Mouse (Mus musculus): ENCODE results near the gene Lst1. TPM values are rescaled to one million over a fixed set of nuclear protein-coding genes. Genes with fewer than 3 reads are reported as not detected.
A peak's percentile ranks its signal among the peaks of the same experiment; 100 is the strongest.
"Not testable (repeated sequence)": the region's sequence is repeated elsewhere in the genome, so short reads cannot be mapped to it uniquely, and the experiment has no call there.

Gene Lst1
- polyA plus RNA-seq (2015; fragmentation: Nextera tagmentation; extraction: Ambion mirVana), result 25.8 and 27.5 TPM in 2 replicates

DNA sequence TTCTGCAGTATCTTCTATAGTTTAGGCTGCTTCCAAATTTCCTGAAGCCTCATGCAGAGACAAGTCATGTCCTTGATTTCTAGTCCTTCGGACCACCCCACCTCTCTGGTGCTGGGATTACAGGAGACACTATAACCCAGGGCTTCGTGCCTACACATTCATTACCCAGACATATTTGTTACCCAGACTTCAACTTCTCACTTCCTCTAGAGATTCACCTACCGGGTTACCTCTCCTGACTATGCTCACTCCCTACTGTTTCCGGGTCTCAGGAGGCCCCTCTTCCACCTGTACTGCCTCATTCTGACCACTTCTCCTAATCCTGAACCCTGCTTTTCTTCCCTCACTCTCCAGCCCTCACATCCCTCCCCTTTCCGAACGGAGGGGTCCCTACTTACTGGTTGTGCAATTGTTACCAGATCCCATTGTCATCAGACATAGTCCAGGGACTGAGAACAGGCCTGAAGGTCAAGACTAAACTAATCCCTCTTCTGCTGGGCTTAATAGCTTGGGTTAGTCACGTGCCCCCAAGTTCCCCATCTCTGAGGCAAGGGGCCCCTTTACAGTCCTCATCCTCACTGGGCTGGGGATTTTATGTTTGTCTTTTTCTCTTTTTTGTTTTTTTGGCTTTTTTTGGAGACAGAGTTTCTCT is at the start of gene Lst1:
Gene Lst1 (minus strand): TSS at position 481 of the 652 bp plus-strand sequence.
- H3K4me3 ChIP-seq, result no peak within 1 kb of the TSS
- no peaks in the 10 kb centered on the region for H3K36me3 ChIP-seq
- H3K27me3 ChIP-seq, result no peaks in the 10 kb centered on the region
- WGBS, result 71% methylated on average over 7 of the region's 7 CpGs
- no peaks in the 10 kb centered on the region for H3K9me3 ChIP-seq
- peaks cover 9% of the 10 kb centered on the region for H3K4me1 ChIP-seq
- peak within 1 kb of the TSS; percentile 14 for H3K27ac ChIP-seq
- no peak within 1 kb of the TSS for H3K9ac ChIP-seq
- H3K4me2 ChIP-seq, result no peak within 1 kb of the TSS
- ATAC-seq (ENCODE audit: insufficient number of reproducible peaks, low FRiP score, low TSS enrichment, low read depth), result no peak

DNA sequence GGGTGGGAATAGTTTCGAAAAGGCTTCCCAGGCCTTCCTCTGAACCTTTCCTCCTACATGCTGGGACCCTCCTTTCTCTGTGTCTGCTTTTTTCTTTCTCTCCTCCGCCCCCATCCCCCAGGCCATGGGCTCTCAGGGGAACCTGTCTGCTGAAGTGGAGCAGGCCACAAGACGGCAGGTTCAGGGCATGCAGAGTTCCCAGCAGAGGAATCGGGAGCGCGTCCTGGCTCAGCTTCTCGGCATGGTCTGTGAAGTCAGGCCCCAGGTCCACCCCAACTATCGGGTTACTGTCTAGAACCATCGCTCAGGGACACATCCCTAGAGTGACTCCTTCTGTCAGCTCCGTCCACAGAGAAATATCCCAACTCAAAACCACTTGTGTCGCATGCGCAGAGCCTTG is 49.3 kb upstream of the Lst1 start:
- Histone ChIP-seq H3K27ac (no peak overlapping the region), H3K36me3 (0 out of 2 replicates have a peak, but pooled peaks cover 2% of the 10 kb centered on the region), H3K4me1 (peaks cover 36% of the 10 kb centered on the region), H3K4me2 (no peak overlapping the region), H3K9me3 (no peaks in the 10 kb centered on the region), H3K27me3 (no peaks in the 10 kb centered on the region), H3K9ac (no peak overlapping the region), H3K4me3 (no peak overlapping the region)
- no peak for ATAC-seq (ENCODE audit: insufficient number of reproducible peaks, low FRiP score, low TSS enrichment, low read depth)
- WGBS, result 86% methylated on average over 12 of the region's 12 CpGs

DNA sequence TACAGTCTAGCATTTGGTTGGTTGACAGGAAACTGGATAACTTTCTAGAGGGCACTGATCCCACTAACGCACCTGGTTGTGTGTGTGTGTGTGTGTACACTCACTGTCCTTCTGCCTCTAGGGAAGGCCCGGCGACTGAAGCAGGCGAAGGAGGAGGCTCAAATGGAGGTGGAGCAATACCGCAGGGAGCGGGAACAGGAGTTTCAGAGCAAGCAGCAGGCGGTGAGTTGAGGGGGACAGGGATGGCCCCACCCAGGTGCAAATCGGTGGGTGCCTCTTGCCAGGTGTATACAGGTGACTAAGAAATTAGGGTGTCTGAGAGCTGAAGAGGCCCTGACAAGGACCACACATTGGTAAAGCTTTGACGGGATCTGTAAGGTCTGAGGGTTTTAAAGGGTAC is 48.8 kb upstream of the Lst1 start:
- Histone ChIP-seq H3K27me3 (no peaks in the 10 kb centered on the region), H3K9ac (no peak overlapping the region), H3K27ac (no peak overlapping the region), H3K9me3 (no peaks in the 10 kb centered on the region), H3K4me3 (no peak overlapping the region), H3K4me2 (no peak overlapping the region), H3K4me1 (peaks cover 41% of the 10 kb centered on the region), H3K36me3 (0 out of 2 replicates have a peak, but pooled peaks cover 2% of the 10 kb centered on the region)
- no peak for ATAC-seq (ENCODE audit: insufficient number of reproducible peaks, low FRiP score, low TSS enrichment, low read depth)
- WGBS, result 75% methylated on average over 9 of the region's 9 CpGs

DNA sequence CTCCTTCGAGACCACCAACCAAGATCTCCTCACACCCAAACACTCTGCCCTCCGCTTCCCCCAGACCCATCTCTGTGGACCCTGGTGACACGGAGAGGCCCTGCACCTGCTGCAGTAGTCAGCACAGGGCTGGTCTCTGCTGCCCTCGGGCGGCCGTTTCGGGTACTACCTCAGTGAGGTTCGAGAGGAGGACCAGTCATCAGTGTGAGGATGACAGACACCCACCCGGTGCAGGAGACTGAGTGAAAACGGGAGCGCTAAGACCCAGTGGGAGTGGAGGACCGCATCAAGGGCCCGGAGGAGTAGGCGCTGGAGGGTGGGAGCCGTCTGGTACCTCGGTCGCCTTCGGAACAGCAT is 48.1 kb upstream of the Lst1 start:
- ATAC-seq (ENCODE audit: insufficient number of reproducible peaks, low FRiP score, low TSS enrichment, low read depth), result peak; percentile 50
- peak overlapping the region; percentile 96 for H3K27ac ChIP-seq
- WGBS, result under 1% methylated on average over 18 of the region's 18 CpGs
- H3K4me2 ChIP-seq, result peak overlapping the region; percentile 80
- peaks cover 3% of the 10 kb centered on the region; the same call in 1 of the 2 replicates for H3K36me3 ChIP-seq
- peaks cover 45% of the 10 kb centered on the region for H3K4me1 ChIP-seq
- H3K9me3 ChIP-seq, result no peaks in the 10 kb centered on the region
- peak overlapping the region; percentile 57 for H3K4me3 ChIP-seq
- H3K27me3 ChIP-seq, result no peaks in the 10 kb centered on the region
- H3K9ac ChIP-seq, result peak overlapping the region; percentile 59

DNA sequence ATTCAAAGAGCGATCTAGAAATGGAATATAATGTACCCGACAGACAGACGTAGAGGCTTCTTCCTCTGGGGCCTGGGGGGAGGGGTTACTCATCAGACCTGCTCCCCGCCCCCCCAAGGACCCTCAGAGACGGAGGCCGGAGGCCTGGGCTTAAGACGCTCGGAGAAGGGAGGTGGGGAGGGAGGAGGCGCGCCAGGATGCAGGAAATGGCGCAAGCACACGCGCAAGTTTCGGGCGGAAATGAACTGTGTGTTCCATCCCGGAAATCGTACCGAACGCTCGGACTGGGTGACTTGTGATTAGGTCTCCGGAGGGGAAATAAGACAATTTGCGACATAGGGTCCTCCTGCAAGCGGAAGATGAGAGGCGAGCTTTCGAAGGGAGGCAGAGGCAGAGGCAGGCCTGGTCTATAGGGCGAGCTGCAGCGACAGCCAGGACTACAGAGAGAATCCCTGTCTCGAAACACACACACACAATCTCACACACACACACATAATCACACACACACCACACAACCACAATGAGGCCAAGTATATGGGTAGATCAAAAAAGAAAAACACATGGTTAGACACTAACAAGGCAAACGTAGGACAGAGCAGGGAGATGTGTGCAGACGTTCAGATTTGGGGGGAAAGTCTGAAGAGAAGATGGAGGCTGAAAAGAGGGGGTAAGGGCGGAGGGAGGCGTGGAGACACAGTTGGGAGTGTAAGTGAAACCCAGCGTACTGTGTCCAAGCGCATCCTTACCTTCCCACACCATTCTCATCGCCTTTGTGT is 47.6 kb upstream of the Lst1 start, which contains the start of gene Nfkbil1:
Gene Nfkbil1 (minus strand): TSS at position 179 of the 776 bp plus-strand sequence.
- WGBS, result under 1% methylated on average over 35 of the region's 35 CpGs
- peak; percentile 86 for ATAC-seq (ENCODE audit: insufficient number of reproducible peaks, low FRiP score, low TSS enrichment, low read depth)
- Histone ChIP-seq H3K4me1 (peaks cover 42% of the 10 kb centered on the region), H3K9ac (peak within 1 kb of the TSS; percentile 59), H3K27me3 (no peaks in the 10 kb centered on the region), H3K27ac (peak within 1 kb of the TSS; percentile 96), H3K9me3 (no peaks in the 10 kb centered on the region), H3K36me3 (peaks cover 9% of the 10 kb centered on the region), H3K4me3 (peak within 1 kb of the TSS; percentile 57), H3K4me2 (peak within 1 kb of the TSS; percentile 80)

DNA sequence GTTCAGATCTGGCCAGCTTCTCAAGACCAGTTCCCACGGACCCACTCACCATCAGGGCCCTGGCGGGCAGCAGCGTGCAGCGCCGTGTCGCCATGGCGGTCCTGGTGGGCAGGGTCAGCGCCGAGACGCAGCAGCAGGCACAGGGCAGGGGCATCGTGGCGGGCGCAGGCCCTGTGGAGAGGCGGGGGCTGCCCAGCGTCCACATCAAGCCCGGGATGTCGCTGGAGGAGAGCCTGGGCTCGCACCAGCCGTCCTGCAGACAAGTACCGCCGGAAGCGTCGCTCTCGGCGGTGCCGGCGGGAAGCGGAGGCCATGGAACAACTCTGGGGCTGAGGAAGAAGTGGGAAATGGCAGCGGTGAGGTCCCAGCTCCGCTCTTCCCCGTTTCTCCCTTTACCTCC is 46.7 kb upstream of the Lst1 start:
- Histone ChIP-seq H3K4me2 (peak overlapping the region; percentile 80), H3K9ac (peak overlapping the region; percentile 59), H3K4me1 (peaks cover 34% of the 10 kb centered on the region), H3K4me3 (peak overlapping the region; percentile 57), H3K9me3 (no peaks in the 10 kb centered on the region), H3K27me3 (no peaks in the 10 kb centered on the region), H3K27ac (peak overlapping the region; percentile 96), H3K36me3 (peaks cover 15% of the 10 kb centered on the region)
- WGBS, result 5% methylated on average over 31 of the region's 31 CpGs
- ATAC-seq (ENCODE audit: insufficient number of reproducible peaks, low FRiP score, low TSS enrichment, low read depth), result no peak

DNA sequence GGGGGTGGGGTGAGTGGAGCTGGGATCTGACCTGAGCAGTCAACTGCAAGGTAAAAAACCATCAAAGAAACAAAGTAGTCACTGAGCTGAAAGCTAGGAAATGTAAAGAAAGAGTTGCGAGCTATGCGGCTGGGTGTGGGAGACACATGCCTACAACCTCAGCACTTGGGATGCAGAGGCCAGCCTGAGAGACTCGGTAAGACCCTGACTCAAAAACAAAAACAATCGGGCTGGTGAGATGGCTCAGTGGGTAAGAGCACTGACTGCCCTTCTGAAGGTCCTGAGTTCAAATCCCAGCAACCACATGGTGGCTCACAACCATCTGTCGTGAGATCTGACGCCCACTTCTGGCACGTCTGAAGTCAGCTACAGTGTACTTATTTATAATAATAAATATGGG is 45.9 kb upstream of the Lst1 start:
- peak overlapping the region; percentile 57 for H3K4me3 ChIP-seq
- peaks cover 34% of the 10 kb centered on the region for H3K4me1 ChIP-seq
- H3K4me2 ChIP-seq, result peak overlapping the region; percentile 80
- 0 out of 2 replicates have a peak overlapping the region, but pooled peaks have one; percentile 96 for H3K27ac ChIP-seq
- H3K36me3 ChIP-seq, result peaks cover 23% of the 10 kb centered on the region
- H3K9ac ChIP-seq; ATAC-seq (ENCODE audit: insufficient number of reproducible peaks, low FRiP score, low TSS enrichment, low read depth); H3K27me3 ChIP-seq; H3K9me3 ChIP-seq: not testable (repeated sequence)
- 86% methylated on average over 7 of the region's 7 CpGs for WGBS

DNA sequence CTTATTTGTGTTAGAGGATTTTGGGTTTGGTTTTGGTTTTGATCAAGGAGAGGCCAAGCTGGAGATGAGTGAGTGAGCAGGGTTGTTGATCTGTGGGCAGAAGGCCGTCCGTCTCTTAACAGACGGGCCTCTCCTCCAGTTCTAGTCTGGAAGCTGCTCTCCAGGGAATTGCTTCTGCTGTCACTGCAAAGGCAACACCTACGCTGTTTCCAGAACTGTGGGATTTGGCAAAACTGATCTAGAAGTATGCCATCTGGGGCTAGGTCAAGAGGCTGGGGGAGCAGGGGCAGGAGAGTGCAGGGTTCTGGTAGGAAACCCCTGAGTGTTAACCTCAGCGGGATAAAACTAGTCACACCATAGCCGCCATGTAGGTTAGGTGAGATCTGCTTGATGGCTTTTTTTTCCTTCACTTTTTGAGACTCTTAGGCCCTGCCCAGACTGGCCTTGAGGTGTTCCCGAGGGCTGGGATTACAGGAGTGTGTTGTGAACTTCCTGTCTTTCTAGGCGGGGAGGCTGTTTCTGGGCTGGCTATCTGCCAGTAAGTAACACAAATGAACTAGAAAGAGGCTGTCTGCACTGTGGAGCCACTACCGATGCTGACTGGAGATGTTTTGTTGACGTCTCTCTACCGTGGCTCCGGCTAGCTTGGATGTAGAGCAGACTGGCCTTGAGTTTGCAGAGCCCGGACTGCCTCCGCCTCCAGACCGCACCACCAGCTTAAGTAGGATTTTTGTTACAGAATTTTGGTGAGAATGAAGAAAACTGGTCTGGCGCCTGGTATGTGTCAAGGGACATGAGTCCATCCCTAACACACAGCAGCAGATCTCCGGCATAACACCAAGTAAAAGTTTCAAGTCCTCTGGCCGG is 45.1 kb upstream of the Lst1 start, which contains the start of gene Atp6v1g2:
Gene Atp6v1g2 (plus strand): TSS at position 547 of the 867 bp plus-strand sequence.
- H3K27me3 ChIP-seq, result no peaks in the 10 kb centered on the region
- peak within 1 kb of the TSS; percentile 80 for H3K4me2 ChIP-seq
- 56% methylated on average over 18 of the region's 18 CpGs for WGBS
- peaks cover 34% of the 10 kb centered on the region for H3K4me1 ChIP-seq
- H3K27ac ChIP-seq, result peak within 1 kb of the TSS; percentile 96
- H3K9ac ChIP-seq, result no peak within 1 kb of the TSS
- no peaks in the 10 kb centered on the region for H3K9me3 ChIP-seq
- peak within 1 kb of the TSS; percentile 57 for H3K4me3 ChIP-seq
- no peak for ATAC-seq (ENCODE audit: insufficient number of reproducible peaks, low FRiP score, low TSS enrichment, low read depth)
- peaks cover 30% of the 10 kb centered on the region for H3K36me3 ChIP-seq

DNA sequence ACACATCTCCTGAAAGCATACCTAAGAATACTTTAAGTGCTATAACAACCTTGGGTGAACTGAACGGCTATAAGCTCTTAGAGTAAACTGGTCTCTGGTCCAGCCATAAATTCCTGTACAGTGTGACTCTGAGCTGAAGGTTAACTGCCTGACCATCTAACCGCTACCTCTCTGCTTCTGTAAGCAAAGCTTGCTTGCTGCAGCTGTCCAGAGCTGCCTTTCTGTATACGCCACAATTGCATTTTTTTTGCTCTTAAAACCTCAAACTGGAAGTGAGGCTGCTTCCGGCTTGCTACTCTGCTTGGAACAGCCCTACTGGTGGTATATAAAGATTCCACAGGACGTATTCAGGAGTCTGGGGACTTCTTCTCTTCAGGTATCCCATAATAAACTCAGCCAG is 44.4 kb upstream of the Lst1 start:
- Histone ChIP-seq H3K27me3 (no peaks in the 10 kb centered on the region), H3K36me3 (peaks cover 37% of the 10 kb centered on the region), H3K4me3 (no peak overlapping the region), H3K4me1 (peaks cover 34% of the 10 kb centered on the region), H3K27ac (peak overlapping the region; percentile 75), H3K9me3 (no peaks in the 10 kb centered on the region), H3K9ac (no peak overlapping the region), H3K4me2 (0 out of 2 replicates have a peak overlapping the region, but pooled peaks have one; percentile 7)
- WGBS, result 79% methylated on average over 5 of the region's 5 CpGs
- no peak for ATAC-seq (ENCODE audit: insufficient number of reproducible peaks, low FRiP score, low TSS enrichment, low read depth)

DNA sequence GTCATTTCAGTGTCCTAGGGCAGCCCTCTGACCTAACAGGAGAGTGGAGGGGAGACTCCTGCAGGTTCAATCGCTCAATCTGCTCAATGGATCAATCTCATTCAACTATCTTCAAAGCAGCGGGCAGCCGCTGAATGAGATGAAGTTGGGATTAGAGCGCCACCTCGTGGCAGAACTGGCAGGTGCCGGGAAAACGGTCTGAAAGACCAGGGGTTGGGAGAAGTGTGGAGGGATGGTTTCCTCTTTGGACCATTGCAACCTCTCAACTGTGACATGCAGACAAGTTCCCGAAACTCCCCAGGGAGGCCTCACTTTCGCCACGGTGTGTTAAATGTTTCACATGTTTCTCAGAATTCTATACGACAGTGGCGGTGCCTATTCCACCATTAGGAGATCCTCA is 43.8 kb upstream of the Lst1 start:
- ATAC-seq (ENCODE audit: insufficient number of reproducible peaks, low FRiP score, low TSS enrichment, low read depth), result no peak
- Histone ChIP-seq H3K9ac (no peak overlapping the region), H3K27ac (no peak overlapping the region), H3K27me3 (no peaks in the 10 kb centered on the region), H3K9me3 (no peaks in the 10 kb centered on the region), H3K4me3 (no peak overlapping the region), H3K4me2 (no peak overlapping the region), H3K36me3 (peaks cover 43% of the 10 kb centered on the region), H3K4me1 (peaks cover 34% of the 10 kb centered on the region)
- 13% methylated on average over 12 of the region's 12 CpGs for WGBS

DNA sequence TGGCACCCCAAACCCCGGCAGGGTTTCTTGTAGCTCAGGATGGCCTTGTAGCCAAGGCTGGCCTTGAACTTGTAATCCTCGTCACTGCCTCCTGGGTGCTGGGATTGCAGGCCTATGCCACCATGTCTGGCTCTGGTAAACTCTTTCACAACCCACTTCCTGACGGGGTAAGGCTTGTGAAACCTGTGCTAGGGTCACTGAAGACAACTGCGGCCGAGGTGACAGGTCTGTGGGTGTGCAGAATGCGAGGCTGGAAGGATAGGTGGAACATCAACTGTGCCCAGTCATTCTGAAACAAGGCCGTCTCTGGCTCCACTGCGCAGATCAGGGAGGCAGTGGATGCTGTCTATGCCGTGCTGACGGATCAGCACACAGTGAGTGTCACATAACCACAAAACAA is 42.8 kb upstream of the Lst1 start:
- H3K4me3 ChIP-seq, result no peak overlapping the region
- H3K27ac ChIP-seq, result no peak overlapping the region
- no peaks in the 10 kb centered on the region for H3K9me3 ChIP-seq
- H3K4me2 ChIP-seq, result no peak overlapping the region
- no peak overlapping the region for H3K9ac ChIP-seq
- peaks cover 27% of the 10 kb centered on the region for H3K4me1 ChIP-seq
- ATAC-seq (ENCODE audit: insufficient number of reproducible peaks, low FRiP score, low TSS enrichment, low read depth), result no peak
- H3K27me3 ChIP-seq, result no peaks in the 10 kb centered on the region
- H3K36me3 ChIP-seq, result peaks cover 49% of the 10 kb centered on the region
- WGBS, result 94% methylated on average over 10 of the region's 10 CpGs
